Comparison of ENCODE assay signal across 8 mouse cellular contexts in genomic region chr1:63953229-63953883, GRCm38 (mm10).
DNase-seq lines count a peak whose midpoint lies in the region; ATAC-seq lines count a peak whose summit lies in the region.
"Had no signal": no experiment of that assay in that cellular context is flagged by ENCODE, and none has a peak within 500 bp of the region (broad histone marks: within the 10 kb centered on the region; RNA-seq: fewer than 3 reads in every experiment).

No protein-coding gene starts in this region.

- H3K4me2 ChIP-seq in midbrain, embryonic 11.5 days = no peak overlapping the region
- H3K4me2 ChIP-seq: limb, embryonic 15.5 days had no signal

- no peaks in the 10 kb centered on the region for H3K9me3 ChIP-seq in midbrain, embryonic 11.5 days (ENCODE audit: control insufficient read depth, low read length)
- H3K9me3 ChIP-seq: limb, embryonic 15.5 days had no signal

- ATAC-seq in midbrain, embryonic 11.5 days (ENCODE audit: low FRiP score) = peak; percentile 66; the same call in 1 of the 2 replicates

- H3K27ac ChIP-seq in midbrain, embryonic 11.5 days (ENCODE audit: low read depth, low read length) = no peak overlapping the region
- H3K27ac ChIP-seq: limb, embryonic 15.5 days had no signal

- H3K36me3 ChIP-seq in midbrain, embryonic 11.5 days (ENCODE audit: control insufficient read depth, insufficient read depth, low read length) = no peaks in the 10 kb centered on the region
- H3K36me3 ChIP-seq: limb, embryonic 15.5 days had no signal

- DNase-seq in R1 (ENCODE audit: low read depth, low spot score) = peak; percentile 38
- DNase-seq in cerebellum, adult 8-10 months = peak; percentile 43
- DNase-seq in frontal cortex, postnatal 14 days (ENCODE audit: low spot score in 2 of 2) = peak; percentile 40 to 46
- DNase-seq in induced T-regulatory cell, adult 2 months (ENCODE audit: low read depth) = peak; percentile 54
- DNase-seq in left cerebral cortex, adult 18-20 months (ENCODE audit: low spot score in 2 of 2) = peak; percentile 55 to 62
- no peak for DNase-seq in midbrain, embryonic 11.5 days (ENCODE audit: low spot score, missing footprints)
- DNase-seq in spleen, postnatal 36 days (ENCODE audit: low spot score in 2 of 2) = peak; percentile 30 to 48

- 64% methylated on average over 18 of the region's 18 CpGs for WGBS in midbrain, embryonic 11.5 days

- no peaks in the 10 kb centered on the region for H3K4me1 ChIP-seq in midbrain, embryonic 11.5 days (ENCODE audit: control insufficient read depth, insufficient read depth, low read length)
- H3K4me1 ChIP-seq: limb, embryonic 15.5 days had no signal

- no peaks in the 10 kb centered on the region for H3K27me3 ChIP-seq in midbrain, embryonic 11.5 days (ENCODE audit: control insufficient read depth, insufficient read depth, low read length)
- H3K27me3 ChIP-seq: limb, embryonic 15.5 days had no signal

- no peak overlapping the region for H3K4me3 ChIP-seq in midbrain, embryonic 11.5 days (ENCODE audit: low read depth, low read length)
- H3K4me3 ChIP-seq: limb, embryonic 15.5 days had no signal

- no peak overlapping the region for H3K9ac ChIP-seq in midbrain, embryonic 11.5 days (ENCODE audit: low read length)
- H3K9ac ChIP-seq: limb, embryonic 15.5 days had no signal
